Mouse (Mus musculus) olfactory bulb, adult 2 months (tissue): ENCODE results near the gene Sass6.

Source experiments
- CTCF ChIP-seq: fragments of 200-500 bp; IDR thresholded peaks from 2 replicates; pipeline ENCODE4 v1.5.1; 2012; ENCODE audit warnings: low read depth, mild to moderate bottlenecking, low read length, moderate library complexity; ENCODE audit not compliant: insufficient read depth
- POLR2A ChIP-seq: fragments of 200-500 bp; IDR thresholded peaks from 2 replicates; pipeline ENCODE4 v1.6.1; 2012; ENCODE audit warnings: mild to moderate bottlenecking, low read depth, low read length, moderate library complexity; ENCODE audit not compliant: insufficient read depth

- TF ChIP-seq CTCF (no peak), POLR2A (no peak)
These were observed 64.3 kb downstream of the Sass6 start for GRCm38 (mm10) chr3:116658928-116659565.
